Mouse (Mus musculus): ENCODE results near the gene Capn2.

Gene Capn2

DNA sequence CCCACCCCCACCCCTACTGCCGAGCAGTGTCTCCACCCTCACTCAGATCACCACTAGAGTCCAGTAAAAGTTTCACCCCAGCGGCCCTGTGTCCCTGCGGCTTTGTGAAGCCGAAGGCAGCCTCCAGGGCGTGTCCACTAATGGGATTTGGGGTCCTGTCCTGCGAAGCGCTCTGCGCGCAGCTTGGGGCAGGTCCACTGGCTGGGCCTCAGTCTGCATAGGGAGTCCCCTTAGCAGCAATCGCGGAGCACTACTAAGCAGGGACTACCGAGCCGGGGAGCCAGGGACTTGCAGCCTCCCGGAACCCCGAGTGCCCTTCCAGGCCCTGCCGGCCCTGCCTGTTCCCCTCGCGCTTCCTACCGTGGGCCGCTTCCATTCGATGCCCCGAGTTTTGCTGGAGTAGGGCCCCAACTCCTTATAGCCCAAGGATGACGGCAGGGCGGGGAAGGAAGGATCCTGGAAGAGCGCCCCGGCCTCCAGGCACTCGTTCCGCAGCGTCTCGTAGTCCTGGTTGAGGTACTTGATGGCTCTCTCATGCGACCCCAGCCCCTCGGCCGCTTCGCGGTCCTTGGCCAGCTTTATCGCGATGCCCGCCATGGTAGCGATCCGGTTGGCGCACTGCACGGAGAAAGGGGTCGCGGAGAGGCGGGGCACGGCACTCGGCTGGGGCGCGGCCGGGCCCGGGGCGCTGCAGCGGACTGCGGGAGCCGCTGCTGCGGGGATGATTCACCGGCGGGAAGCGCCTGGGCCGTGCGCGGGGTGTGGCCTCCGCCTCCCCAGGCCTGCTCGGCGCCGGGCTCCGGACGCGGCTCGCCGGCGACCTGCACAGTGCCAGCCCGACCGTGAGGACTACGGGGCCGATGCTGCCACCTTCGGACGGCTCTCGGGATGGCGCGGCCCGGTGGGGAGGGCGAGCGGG, at the start of gene Capn2:
Gene Capn2 (minus strand): TSS at position 851 of the 919 bp plus-strand sequence.
- DNase-seq (ENCODE audit: low spot score) = peak; percentile 88

DNA sequence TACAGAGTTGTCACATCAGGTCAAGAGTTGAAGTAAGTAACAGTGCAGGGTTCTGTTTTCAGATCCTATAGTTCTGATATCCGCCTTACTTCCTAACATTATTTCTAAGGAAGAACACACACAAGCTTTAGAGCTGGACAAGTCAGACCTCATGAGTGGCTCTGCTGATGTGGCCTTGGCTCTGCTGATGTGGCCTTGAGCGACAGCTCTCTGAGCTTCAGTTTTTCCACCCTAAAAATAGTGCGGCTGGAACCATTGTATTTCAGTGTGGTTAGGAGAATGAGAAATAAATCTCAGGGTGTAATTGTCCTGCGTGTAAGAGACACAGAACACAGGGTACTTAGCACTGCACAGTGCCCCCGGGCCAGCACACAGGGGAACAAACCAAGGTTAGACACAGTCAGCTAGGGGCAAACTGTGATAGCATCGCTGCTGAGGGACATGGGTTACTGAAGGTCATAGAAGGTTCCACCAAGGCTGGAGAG, 48.0 kb upstream of the Capn2 start:
- no peak for DNase-seq (ENCODE audit: low spot score)

- DNase-seq (ENCODE audit: low spot score) = no peak
Measured at GRCm38 (mm10) chr1:182564408-182565120, 47.2 kb upstream of the Capn2 start, which contains the start of gene Capn8. Gene Capn8, plus strand, starts transcription at chr1:182565007.

- DNase-seq (ENCODE audit: low spot score) = no peak
Measured at GRCm38 (mm10) chr1:182562576-182563370, 45.4 kb upstream of the Capn2 start.

GRCm38 (mm10) chr1:182561945-182562514, 44.6 kb upstream of the Capn2 start:
- no peak for DNase-seq (ENCODE audit: low spot score)

DNA sequence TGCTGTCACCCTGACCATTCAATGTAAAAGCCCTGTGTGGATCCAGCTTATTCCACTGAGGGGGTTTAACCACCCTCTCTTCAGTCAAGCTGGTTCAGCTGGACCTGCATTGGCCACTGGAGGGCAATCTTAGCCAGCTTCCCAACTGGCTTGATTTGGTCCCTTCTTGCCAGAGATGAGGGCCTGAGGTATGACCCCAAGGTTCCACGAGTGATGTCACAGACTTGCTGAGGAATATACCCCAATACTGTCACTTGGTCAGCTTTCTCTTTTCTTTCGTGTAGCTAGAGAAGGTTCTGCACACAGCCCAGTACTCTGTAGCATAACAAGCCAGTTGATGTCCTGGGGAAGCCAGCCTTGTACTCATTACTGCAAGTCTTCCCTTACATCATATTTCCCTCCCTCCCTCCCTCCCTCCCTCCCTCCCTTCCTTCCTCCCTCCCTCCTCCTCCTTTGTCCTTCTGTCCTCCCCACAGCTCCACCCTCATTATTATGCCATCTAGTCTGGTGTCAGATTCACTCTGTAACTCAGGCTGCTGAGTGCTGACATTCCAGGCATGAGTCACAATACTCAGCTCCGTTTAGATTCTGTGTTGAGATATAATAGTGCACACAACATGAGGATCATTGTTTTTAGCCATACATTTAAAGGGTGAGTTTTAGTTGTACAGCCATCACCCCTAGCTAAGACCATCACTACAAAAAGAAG, 43.1 kb upstream of the Capn2 start:
- DNase-seq (ENCODE audit: low spot score) = peak; percentile 45

DNA sequence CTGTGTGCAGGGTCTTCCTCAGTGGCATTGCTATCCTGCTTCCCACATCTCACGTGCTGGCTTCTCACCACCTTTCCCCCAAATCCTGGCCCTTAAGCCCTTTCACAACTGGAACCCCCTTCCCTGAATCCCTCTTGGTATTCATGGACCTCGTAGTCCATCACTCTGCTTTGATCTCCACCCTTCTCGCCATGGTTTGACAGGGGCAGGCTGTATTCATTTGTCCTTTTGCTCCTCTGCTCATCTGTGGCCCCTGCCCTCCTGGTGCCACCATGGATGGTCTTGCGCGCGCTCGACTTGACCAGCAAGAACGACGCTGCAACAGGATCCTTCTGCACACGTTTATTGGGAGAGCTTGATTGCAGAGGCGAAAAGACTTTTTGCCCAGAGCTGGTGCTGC, 42.1 kb upstream of the Capn2 start:
- no peak for DNase-seq (ENCODE audit: low spot score)

- DNase-seq (ENCODE audit: low spot score) = no peak
Measured at GRCm38 (mm10) chr1:182558271-182558670, 40.9 kb upstream of the Capn2 start.

DNA sequence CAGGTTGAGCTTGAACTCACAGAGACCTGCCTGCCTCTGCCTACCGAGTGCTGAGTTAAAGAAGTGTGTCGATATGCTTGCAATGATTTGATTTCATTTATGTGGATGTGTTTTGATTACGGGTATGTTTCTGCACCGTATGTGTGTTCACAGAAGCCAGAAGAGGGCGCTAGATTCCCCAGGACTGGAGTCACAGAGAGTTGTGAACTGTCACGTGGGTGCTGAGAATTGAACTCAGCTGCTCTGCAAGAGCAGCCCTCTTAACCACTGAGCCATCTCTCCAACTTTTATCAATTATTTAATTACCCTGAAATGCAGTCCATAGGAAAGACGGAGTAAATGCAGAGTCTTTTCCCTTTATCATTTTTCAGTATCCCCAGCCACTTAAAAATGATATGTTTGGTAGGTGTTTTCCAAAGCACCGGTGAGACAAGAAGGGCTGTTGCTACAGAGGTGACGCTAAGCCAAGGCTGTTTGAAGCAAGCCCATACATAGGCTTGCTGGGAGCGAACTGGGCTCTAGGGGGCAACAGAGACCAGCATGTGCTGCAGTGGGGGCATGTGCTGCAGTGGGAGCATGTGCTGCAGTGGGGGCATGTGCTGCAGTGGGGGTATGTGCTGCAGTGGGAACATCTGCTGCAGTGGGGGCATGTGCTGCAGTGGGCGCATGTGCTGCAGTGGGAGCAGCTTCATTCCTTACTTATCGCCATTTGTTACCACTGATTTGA, 36.4 kb upstream of the Capn2 start:
- DNase-seq (ENCODE audit: low spot score) = peak; percentile 57

GRCm38 (mm10) chr1:182550761-182551160, 33.4 kb upstream of the Capn2 start:
- DNase-seq (ENCODE audit: low spot score) = no peak

DNA sequence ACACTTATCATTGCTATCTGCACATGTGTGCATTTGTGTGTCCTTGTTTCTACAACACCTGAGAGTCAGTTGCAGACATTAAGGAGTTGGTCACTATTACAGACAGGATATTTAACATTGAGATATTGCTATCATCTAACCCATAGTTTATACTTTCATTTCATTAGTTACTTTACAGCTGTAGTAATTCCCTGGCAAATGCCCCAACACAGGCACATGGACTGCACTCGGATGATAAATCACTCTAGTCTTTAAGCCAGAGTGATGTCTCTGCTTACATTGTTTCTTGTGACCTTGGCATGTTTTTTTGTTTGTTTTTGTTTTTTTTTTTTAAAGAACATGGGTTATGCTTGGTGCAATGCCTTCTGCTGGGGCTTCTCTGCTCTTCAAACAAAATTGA, 26.5 kb upstream of the Capn2 start:
- no peak for DNase-seq (ENCODE audit: low spot score)

DNA sequence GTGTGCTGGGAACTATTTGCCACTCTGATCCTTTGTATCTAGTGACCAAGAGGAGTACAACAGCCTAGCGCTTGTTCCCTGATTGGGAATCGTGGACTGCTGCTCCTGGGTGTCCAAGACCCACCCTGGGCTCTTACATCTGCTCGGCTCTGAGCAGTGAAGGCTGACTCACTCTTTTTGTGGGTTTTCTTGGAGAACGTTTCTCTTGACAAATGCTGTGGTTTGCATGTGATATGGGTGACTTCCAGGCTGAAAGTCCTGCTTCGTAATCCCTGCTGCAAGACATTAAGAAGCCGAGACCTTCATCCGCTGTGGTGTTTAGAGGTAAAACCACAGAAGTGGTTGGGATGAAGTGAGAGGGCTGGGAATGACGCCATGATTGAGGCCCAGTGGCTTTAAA, 25.7 kb upstream of the Capn2 start:
- no peak for DNase-seq (ENCODE audit: low spot score)

GRCm38 (mm10) chr1:182542110-182542509, 24.7 kb upstream of the Capn2 start:
- no peak for DNase-seq (ENCODE audit: low spot score)

- DNase-seq (ENCODE audit: low spot score) = peak; percentile 53
Measured at GRCm38 (mm10) chr1:182539023-182539940, 21.9 kb upstream of the Capn2 start.

GRCm38 (mm10) chr1:182535080-182535481, 17.7 kb upstream of the Capn2 start:
- DNase-seq (ENCODE audit: low spot score) = no peak

DNA sequence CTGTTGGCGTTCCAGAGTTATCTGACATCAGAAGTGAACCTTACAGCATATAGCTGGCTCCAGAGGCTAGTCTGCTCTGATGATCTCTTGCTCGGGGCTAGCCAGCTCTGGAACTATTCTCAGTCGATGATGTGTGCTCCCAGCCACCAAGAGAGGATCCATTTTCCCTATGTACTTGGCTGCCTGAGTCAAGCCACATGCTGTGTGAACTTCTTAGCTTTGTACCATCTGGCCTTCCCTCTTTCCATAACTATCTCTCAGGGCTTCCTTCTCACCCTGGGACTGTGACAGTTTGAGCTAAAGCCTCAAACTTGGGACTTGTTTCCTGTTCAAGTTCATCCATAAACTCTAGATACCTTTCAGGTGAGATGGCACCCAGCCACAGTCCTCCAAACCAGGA, 16.2 kb upstream of the Capn2 start:
- no peak for DNase-seq (ENCODE audit: low spot score)

DNA sequence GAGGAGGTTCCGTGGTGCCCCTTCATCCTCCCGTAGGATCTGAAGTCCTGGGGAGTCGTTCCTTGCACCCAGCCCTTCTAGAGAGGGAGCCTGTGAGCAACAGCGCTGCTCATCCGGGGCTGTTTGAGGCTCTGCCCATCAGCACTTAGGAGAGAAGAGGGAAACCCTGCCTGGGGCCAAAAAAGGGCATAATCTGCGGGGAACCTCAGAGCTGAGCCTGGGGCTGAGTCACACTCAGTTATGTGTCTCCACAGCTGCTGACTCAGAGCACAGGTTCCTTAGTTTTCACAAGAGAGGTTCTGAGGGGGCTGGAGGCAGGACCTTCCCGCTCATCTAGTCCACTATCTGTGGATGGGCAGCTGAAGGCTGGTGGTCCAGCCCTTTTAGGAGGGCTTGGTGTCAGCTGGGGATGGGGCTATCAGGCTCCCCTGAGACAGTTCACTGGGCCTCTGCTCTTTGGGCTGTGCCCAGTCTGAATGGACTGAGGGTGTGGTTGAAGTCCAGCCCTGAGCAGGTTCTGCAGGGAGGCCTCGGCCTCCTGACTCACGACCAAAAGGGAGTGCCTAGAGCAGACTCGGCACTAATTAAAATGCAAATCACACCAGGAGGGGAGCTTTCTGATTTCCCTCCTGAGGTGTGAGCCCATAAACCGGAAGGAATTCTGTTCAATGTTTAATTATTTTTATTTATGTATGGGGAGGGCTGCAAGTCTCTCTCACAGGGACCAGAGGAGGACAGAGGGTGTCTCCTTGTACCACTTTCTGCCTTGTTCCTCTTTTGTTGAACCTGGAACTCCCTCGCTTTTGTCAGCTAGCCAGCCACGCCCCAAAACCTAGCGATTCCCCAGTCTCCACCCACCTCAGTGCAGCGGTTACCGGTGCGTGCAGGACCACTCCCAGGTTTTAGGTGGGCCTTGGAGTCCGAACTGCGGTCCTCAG, 10.8 kb upstream of the Capn2 start:
- DNase-seq (ENCODE audit: low spot score) = peak; percentile 38

GRCm38 (mm10) chr1:182527261-182527766, 9.9 kb upstream of the Capn2 start:
- no peak for DNase-seq (ENCODE audit: low spot score)

All from ovary, postnatal 36 days (tissue).